Mouse (Mus musculus) midbrain, embryonic 13.5 days (tissue): ENCODE data around the gene Slit3. TPM values are rescaled to one million over a fixed set of nuclear protein-coding genes. Genes with fewer than 3 reads are reported as not detected.

Experiments used
- ATAC-seq: fragments of 200-750 bp; cut with Nextera tagmentation; 2 replicates; pipeline ENCODE4 v1.8.0; 2017; ENCODE audit warnings: mild to moderate bottlenecking, moderate TSS enrichment, moderate library complexity
- H3K27ac ChIP-seq: fragments of 300-500 bp; sonication (generic); 2 replicates; pipeline ENCODE4 v1.5.1; 2015; ENCODE audit warnings: inconsistent platforms, mild to moderate bottlenecking, moderate library complexity
- H3K27me3 ChIP-seq: fragments of 300-500 bp; sonication (generic); 2 replicates; pipeline ENCODE4 v1.6.1; 2015; ENCODE audit warnings: mild to moderate bottlenecking, inconsistent platforms
- H3K36me3 ChIP-seq: fragments of 300-500 bp; sonication (generic); 2 replicates; pipeline ENCODE4 v1.6.1; 2015; ENCODE audit warnings: mild to moderate bottlenecking, inconsistent platforms
- H3K4me1 ChIP-seq: fragments of 300-500 bp; sonication (generic); replicated peaks from 2 replicates; pipeline ENCODE4 v1.6.1; 2015; ENCODE audit warnings: inconsistent platforms
- H3K4me2 ChIP-seq: fragments of 300-500 bp; sonication (generic); replicated peaks from 2 replicates; pipeline ENCODE4 v1.6.1; 2015; ENCODE audit warnings: moderate library complexity, mild to moderate bottlenecking, inconsistent platforms
- H3K4me3 ChIP-seq: fragments of 300-500 bp; sonication (generic); replicated peaks from 2 replicates; pipeline ENCODE4 v1.5.1; 2015; ENCODE audit warnings: mild to moderate bottlenecking, inconsistent platforms
- H3K9ac ChIP-seq: fragments of 300-500 bp; sonication (generic); replicated peaks from 2 replicates; pipeline ENCODE4 v1.6.1; 2015; ENCODE audit warnings: mild to moderate bottlenecking, inconsistent platforms
- H3K9me3 ChIP-seq: fragments of 300-500 bp; sonication (generic); 2 replicates; pipeline ENCODE4 v1.6.1; 2016; ENCODE audit warnings: mild to moderate bottlenecking, inconsistent platforms
- WGBS: fragments of 180-500 bp; shearing (Covaris S2); methylation state at CpG from one replicate; pipeline ENCODE4 v1.1.7; 2015; 5-methylcytosine and 5-hydroxymethylcytosine counted together
- polyA plus RNA-seq: library from polyadenylated mRNA; unstranded; fragments of >200 nt; fragmentation: Nextera tagmentation; extraction: Ambion mirVana; gene quantifications from 2 replicates; pipeline ENCODE4 v1.2.1, GENCODE M21; 2015

Gene Slit3
- polyA plus RNA-seq, 1 experiment from 2014 or later, result 6.6 TPM

DNA sequence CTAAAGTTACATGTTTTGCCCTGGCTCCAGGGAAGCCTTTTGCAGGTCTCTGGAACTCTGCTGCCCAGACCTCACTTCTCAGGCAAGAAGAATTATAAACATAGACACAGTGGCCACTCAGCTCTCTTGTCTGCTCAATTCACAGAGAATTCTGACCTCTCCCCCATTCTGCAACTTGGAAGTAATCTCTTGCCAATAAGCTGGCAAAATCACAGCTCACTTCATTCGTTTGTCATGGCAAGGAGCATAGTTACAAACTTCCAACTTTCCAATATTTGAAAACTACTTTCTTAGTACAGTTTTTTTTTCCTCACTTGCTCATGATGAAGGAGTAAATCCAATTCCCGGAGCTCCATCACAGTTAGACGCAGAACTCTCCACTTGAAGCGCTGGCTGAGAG is 11.2 kb upstream of the Slit3 start:
- Histone ChIP-seq H3K4me3 (no peak overlapping the region), H3K4me1 (no peaks in the 10 kb centered on the region), H3K27me3 (0 out of 2 replicates have a peak, but pooled peaks cover 4% of the 10 kb centered on the region), H3K36me3 (no peaks in the 10 kb centered on the region), H3K9me3 (no peaks in the 10 kb centered on the region), H3K27ac (no peak overlapping the region), H3K9ac (no peak overlapping the region), H3K4me2 (no peak overlapping the region)
- no peak for ATAC-seq
- 76% methylated on average over 4 of the region's 4 CpGs for WGBS

GRCm38 (mm10) chr11:35110784-35111183 is 10.2 kb upstream of the Slit3 start:
- ATAC-seq, result no peak
- Histone ChIP-seq H3K27me3 (peaks cover 7% of the 10 kb centered on the region; the same call in 1 of the 2 replicates), H3K4me1 (no peaks in the 10 kb centered on the region), H3K9me3 (no peaks in the 10 kb centered on the region), H3K36me3 (no peaks in the 10 kb centered on the region), H3K27ac (no peak overlapping the region), H3K4me3 (no peak overlapping the region), H3K9ac (no peak overlapping the region), H3K4me2 (no peak overlapping the region)
- 53% methylated on average over 1 of the region's 2 CpGs for WGBS

DNA sequence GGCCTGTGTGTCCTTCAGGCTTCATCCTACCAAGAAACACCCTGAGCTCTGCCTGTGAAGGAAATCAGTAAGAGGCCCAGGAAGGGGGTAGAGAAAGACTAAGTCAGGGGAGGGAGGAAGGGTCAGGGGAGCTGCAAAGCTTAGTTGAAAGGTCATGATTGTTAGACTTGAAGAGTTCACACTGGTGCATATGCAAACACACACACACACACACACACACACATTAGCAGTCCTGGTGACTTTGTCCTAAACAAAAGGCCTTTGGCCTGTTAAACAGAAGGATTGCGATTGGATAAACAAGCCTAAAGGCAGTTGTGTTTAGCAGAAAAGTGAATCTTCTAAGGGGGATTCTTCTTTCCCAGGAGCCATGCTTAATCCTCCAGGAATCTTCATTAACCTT is 7.7 kb upstream of the Slit3 start:
- Histone ChIP-seq H3K27me3 (peaks cover 26% of the 10 kb centered on the region), H3K36me3 (no peaks in the 10 kb centered on the region), H3K9me3 (no peaks in the 10 kb centered on the region), H3K4me2 (no peak overlapping the region), H3K4me3 (no peak overlapping the region), H3K4me1 (no peaks in the 10 kb centered on the region), H3K9ac (no peak overlapping the region), H3K27ac (no peak overlapping the region)
- no peak for ATAC-seq
- WGBS, result 16% methylated on average over 1 of the region's 1 CpGs

DNA sequence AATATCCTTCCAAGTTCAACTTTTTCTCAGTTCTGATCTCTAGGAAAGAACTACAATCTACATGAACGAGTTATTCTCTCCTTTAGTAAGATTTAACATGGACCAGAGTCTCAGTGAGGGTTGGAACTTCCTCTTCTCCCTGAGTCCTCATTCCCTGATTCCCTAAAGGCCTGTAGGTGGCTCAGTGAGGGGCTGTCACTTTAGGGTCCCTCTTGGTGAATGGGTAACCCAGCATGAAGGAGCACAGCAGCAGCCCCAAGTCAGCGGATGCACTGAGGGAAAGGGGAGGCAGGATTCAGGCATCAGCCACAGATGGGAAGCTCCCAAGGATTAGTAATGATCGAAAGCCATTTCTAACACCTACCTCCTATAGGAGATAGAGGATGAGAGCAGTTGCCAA is 4.6 kb upstream of the Slit3 start:
- no peak for ATAC-seq
- WGBS, result 46% methylated on average over 3 of the region's 3 CpGs
- H3K27me3 ChIP-seq, result peaks cover 51% of the 10 kb centered on the region

DNA sequence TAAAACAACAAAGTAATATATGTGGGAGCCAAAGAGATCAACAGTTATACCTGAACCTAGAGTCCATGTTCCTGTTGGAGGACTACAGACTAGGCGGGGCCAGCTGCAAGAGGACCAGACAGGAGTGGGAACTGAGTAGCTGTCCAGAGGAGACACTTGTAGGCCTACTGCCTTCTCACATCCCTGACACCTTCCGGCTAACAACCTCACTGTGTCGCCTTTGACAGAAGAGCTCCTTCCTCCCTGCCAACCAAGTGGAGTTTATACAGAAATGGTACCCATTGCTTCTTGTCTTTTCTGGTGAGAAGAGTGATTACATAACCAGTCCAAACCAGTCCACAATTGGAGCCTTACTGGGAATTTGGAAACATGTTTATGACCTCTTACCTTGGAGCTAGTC is 3.2 kb upstream of the Slit3 start:
- no peak overlapping the region for H3K4me2 ChIP-seq
- peaks cover 65% of the 10 kb centered on the region for H3K27me3 ChIP-seq
- H3K27ac ChIP-seq, result no peak overlapping the region
- no peak overlapping the region for H3K9ac ChIP-seq
- H3K9me3 ChIP-seq, result no peaks in the 10 kb centered on the region
- no peaks in the 10 kb centered on the region for H3K36me3 ChIP-seq
- no peak for ATAC-seq
- peaks cover 17% of the 10 kb centered on the region for H3K4me1 ChIP-seq
- 83% methylated on average over 3 of the region's 3 CpGs for WGBS
- no peak overlapping the region for H3K4me3 ChIP-seq

More for the DNA sequence above, 4.6 kb upstream of the Slit3 start:
- Histone ChIP-seq H3K9ac (no peak overlapping the region), H3K4me3 (no peak overlapping the region), H3K27ac (no peak overlapping the region), H3K9me3 (no peaks in the 10 kb centered on the region), H3K4me2 (no peak overlapping the region), H3K36me3 (no peaks in the 10 kb centered on the region), H3K4me1 (peaks cover 10% of the 10 kb centered on the region)

DNA sequence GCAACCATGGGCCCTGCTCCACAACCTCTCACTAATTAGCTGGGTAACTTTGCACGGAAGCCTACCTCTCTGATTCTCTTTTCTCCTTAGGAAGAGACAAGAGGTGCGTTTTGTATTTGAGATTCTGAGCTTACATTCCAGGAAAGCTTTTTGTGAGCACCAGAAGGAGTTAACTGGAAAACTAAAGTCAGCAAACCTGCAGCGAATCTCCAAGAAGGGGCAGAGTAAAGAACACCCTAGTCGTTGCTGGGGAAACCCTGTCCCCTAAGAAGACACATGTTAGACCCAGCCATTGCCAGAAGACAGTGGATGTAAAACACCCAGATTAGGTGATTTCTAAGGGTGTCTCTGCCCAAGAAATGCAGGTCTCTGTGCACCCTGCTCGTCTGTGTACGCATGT is 2.3 kb upstream of the Slit3 start:
- H3K4me2 ChIP-seq, result no peak overlapping the region
- ATAC-seq, result no peak

DNA sequence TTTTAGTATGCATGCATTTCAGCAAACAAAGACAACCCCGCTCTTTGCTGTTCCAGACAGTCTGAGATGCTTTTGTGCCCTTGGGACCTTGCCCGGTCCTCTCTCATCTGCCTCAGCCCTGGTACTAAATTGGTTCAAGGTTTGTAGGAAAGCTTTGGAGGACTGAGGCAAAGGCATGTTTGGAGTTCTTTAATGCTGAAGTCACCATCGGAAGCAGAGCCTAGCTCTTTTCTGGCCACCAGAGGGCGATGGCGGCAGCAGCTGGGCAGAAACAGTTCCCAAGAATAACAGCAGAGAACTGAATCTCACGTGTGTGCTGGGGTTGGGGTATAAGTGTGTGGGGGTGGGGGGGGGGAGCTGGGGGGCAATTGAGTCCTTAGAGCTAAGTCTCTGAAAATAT is 1.7 kb upstream of the Slit3 start:
- H3K36me3 ChIP-seq, result no peaks in the 10 kb centered on the region
- 13% methylated on average over 6 of the region's 6 CpGs for WGBS
- H3K4me2 ChIP-seq, result no peak overlapping the region
- H3K4me1 ChIP-seq, result peaks cover 17% of the 10 kb centered on the region
- H3K27ac ChIP-seq, result no peak overlapping the region
- peaks cover 80% of the 10 kb centered on the region for H3K27me3 ChIP-seq
- no peaks in the 10 kb centered on the region for H3K9me3 ChIP-seq
- no peak overlapping the region for H3K4me3 ChIP-seq
- H3K9ac ChIP-seq, result no peak overlapping the region
- no peak for ATAC-seq

More for the DNA sequence above, 2.3 kb upstream of the Slit3 start:
- Histone ChIP-seq H3K9me3 (no peaks in the 10 kb centered on the region), H3K27me3 (peaks cover 74% of the 10 kb centered on the region), H3K4me1 (peaks cover 17% of the 10 kb centered on the region), H3K4me3 (no peak overlapping the region), H3K36me3 (no peaks in the 10 kb centered on the region), H3K9ac (no peak overlapping the region), H3K27ac (no peak overlapping the region)
- 60% methylated on average over 6 of the region's 6 CpGs for WGBS

GRCm38 (mm10) chr11:35120076-35120475 is 948 bp upstream of the Slit3 start:
- 53% methylated on average over 5 of the region's 5 CpGs for WGBS
- peaks cover 84% of the 10 kb centered on the region for H3K27me3 ChIP-seq
- ATAC-seq, result no peak

GRCm38 (mm10) chr11:35121611-35121959 is 561 bp downstream of the Slit3 start:
- H3K27me3 ChIP-seq, result peaks cover 86% of the 10 kb centered on the region
- WGBS, result 0% methylated on average over 21 of the region's 27 CpGs
- H3K4me2 ChIP-seq, result peak overlapping the region; percentile 98
- H3K9me3 ChIP-seq, result no peaks in the 10 kb centered on the region
- H3K27ac ChIP-seq, result no peak overlapping the region
- H3K9ac ChIP-seq, result peak overlapping the region; percentile 65
- H3K4me3 ChIP-seq, result peak overlapping the region; percentile 59
- H3K36me3 ChIP-seq, result no peaks in the 10 kb centered on the region
- peaks cover 17% of the 10 kb centered on the region for H3K4me1 ChIP-seq
- peak; percentile 13; the same call in 1 of the 2 replicates for ATAC-seq

More at GRCm38 (mm10) chr11:35120076-35120475, 948 bp upstream of the Slit3 start:
- Histone ChIP-seq H3K9me3 (no peaks in the 10 kb centered on the region), H3K4me2 (no peak overlapping the region), H3K9ac (no peak overlapping the region), H3K4me1 (peaks cover 17% of the 10 kb centered on the region), H3K36me3 (no peaks in the 10 kb centered on the region), H3K27ac (no peak overlapping the region), H3K4me3 (no peak overlapping the region)

DNA sequence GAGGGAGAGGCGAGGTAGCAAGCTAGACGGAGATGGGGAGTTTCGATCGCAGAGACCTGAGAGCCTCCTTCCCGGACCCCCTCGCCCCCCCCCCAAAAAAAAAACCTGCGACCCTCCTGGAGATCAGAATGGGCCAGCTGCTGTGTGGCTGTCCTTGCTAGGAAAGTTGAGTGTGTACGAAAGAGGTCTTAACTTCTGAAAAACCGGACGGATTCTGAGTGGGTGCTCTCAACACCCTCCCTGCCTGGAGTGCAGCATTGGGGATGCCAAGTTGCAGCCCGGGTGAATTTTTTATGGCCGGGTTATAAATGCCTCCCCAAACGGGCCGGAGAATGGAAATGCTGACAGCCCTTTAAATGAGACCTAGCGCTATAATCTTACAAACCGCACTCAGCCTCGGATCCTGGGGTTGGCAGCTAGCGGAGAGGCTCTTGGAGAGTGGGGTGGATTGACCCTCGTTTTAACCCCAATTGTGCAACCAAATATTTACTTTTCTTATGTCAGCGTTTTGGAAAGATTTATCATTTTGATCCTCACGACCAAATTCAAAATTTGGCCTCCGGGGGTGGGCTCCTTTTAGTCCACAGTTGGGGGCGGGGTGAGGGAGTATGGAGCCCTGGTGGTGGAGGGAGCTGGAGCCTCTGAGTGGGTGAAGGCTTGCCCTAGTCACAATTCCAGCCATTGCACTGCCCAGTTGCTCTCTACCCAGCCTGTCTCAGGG is 1.2 kb downstream of the Slit3 start:
- H3K4me2 ChIP-seq, result peak overlapping the region; percentile 98
- H3K9me3 ChIP-seq, result no peaks in the 10 kb centered on the region
- H3K4me3 ChIP-seq, result peak overlapping the region; percentile 59
- ATAC-seq, result no peak
- 2% methylated on average over 23 of the region's 23 CpGs for WGBS
- H3K4me1 ChIP-seq, result peaks cover 17% of the 10 kb centered on the region
- H3K9ac ChIP-seq, result no peak overlapping the region; the same call in 1 of the 2 replicates
- H3K36me3 ChIP-seq, result no peaks in the 10 kb centered on the region
- H3K27me3 ChIP-seq, result peaks cover 80% of the 10 kb centered on the region
- no peak overlapping the region for H3K27ac ChIP-seq

DNA sequence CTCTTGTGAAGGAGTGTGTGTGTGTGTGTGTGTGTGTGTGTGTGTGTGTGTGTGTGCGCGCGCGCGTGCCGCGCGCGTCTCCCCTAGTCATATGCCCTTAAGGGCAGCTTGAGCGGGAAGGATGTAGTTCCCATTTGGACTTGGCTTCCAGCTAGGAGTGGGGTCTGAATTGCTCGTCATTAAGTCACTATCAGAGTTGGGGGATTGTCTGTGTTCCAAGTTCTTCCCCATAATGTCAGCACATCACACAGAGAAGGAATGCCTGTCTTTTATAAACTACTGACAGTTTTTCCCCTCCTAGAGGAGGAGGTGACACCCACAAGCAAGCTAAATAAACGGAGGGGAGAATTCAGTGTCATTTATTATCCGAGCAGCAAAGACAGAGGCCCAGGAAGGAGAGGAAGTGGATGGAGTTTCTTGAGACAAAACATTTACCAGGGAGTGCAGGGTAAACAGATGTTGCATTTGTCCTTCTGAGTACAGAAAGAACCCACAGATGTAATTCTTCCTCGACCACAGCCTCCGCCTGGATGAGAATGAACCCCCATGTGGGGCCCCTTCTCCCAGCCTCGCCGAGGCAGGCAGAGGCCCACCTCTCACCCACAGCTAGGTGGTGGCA is 3.6 kb downstream of the Slit3 start:
- Histone ChIP-seq H3K9ac (no peak overlapping the region), H3K36me3 (no peaks in the 10 kb centered on the region), H3K27ac (no peak overlapping the region), H3K4me3 (no peak overlapping the region), H3K4me1 (peaks cover 17% of the 10 kb centered on the region), H3K27me3 (peaks cover 60% of the 10 kb centered on the region), H3K9me3 (no peaks in the 10 kb centered on the region), H3K4me2 (no peak overlapping the region)
- no peak for ATAC-seq
- WGBS, result 69% methylated on average over 10 of the region's 17 CpGs

DNA sequence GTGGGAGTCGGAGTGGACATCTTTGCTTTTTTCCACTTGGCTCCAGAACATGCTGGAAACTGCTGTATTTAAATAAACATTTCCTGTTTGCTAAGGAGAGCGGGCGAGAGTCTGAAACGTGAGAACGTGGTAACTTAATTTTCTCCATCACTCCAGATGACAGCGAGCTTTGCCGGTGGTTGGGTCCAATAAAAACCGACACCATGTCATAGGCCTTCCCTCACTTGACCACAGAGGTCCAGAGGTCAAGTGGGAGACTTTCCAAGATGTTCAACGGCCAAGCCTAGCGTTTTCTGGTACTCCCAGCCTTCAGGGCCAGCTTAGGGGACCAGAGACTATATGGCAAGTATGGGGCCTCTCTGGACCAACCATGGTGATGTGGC is 4.1 kb downstream of the Slit3 start:
- H3K36me3 ChIP-seq, result no peaks in the 10 kb centered on the region
- H3K4me1 ChIP-seq, result peaks cover 17% of the 10 kb centered on the region
- ATAC-seq, result no peak
- H3K27ac ChIP-seq, result no peak overlapping the region
- H3K4me3 ChIP-seq, result no peak overlapping the region
- H3K9ac ChIP-seq, result no peak overlapping the region
- H3K4me2 ChIP-seq, result no peak overlapping the region
- no peaks in the 10 kb centered on the region for H3K9me3 ChIP-seq
- peaks cover 56% of the 10 kb centered on the region for H3K27me3 ChIP-seq
- 74% methylated on average over 10 of the region's 10 CpGs for WGBS
